Mouse (Mus musculus) kidney, postnatal 25 days (tissue): ENCODE data around the gene Tesmin.

Experiments used
- DNase-seq, 2 experiments: peaks; one replicate each; pipeline ENCODE4 v3.0.0; 2021; ENCODE audit warnings: mixed read lengths in 2 of 2

The Tesmin gene

DNA sequence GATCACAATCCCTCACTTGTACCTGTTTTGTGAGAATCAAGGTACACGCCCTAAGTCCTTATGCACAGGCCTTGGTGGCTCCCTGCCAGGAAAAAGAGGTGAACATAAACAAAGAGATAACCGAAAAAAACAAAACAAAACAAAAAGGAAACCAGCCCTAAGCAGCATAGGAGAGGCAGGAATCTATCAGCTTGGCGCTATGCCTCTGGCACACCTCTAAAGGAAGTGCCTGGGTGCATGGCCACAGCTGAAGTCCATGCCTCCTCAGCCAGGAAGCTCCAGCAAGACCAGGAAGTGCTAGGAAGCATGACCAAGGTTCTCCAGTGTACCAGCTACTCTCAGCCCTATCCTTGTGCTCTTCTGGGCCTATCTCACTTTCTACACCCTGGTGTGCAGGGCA is 60.6 kb downstream of the Tesmin start:
- peak in 1 of 2 experiments; percentile 18 for DNase-seq

- no peak for DNase-seq
Measured at GRCm38 (mm10) chr19:3450714-3451113, 62.1 kb downstream of the Tesmin start.

GRCm38 (mm10) chr19:3451170-3451569 is 62.5 kb downstream of the Tesmin start:
- DNase-seq: peak; percentile 68 to 74

DNA sequence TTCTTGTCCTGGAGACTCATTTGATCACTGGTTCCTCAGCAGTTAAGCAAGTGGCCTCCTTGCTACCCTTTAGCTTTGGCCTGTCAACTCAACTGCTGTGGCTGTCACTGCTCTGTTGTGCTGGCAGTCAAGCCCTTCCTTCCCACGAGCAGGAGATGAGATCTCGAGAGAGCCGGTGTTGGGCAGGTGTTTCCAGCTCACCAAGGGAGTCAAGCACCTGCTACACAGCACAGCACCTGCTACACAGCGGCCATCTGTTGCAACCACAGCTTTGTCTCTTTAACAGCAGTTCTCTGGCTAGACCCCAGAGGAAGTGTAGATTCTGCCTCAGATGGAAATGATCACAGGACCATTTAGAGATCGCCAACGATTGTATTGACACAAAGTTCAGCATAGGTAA is 63.0 kb downstream of the Tesmin start:
- no peak for DNase-seq
